Mouse (Mus musculus) ES-E14 (cell line): ENCODE results near the gene Ptprt. TPM values are rescaled to one million over a fixed set of nuclear protein-coding genes. Genes with fewer than 3 reads are reported as not detected.

Source experiments
- DNase-seq: peaks from one replicate; pipeline ENCODE4 v3.0.0-alpha.2; 2013; ENCODE audit warnings: low read depth, low spot score
- H3K27ac ChIP-seq: 2 replicates; pipeline ENCODE4 v1.5.1; 2012; ENCODE audit warnings: low read depth, mild to moderate bottlenecking, low read length, moderate library complexity, mixed read lengths; ENCODE audit not compliant: poor library complexity, insufficient read depth, severe bottlenecking
- H3K36me3 ChIP-seq: 2 replicates; pipeline ENCODE4 v1.6.1; 2012; ENCODE audit warnings: mild to moderate bottlenecking, low read length, moderate library complexity, mixed read lengths; ENCODE audit not compliant: control insufficient read depth, poor library complexity, insufficient read depth, severe bottlenecking
- H3K4me1 ChIP-seq, 2 experiments: fragments of 150-350 bp in 1 of 2; sonication (generic) in 1 of 2; 2 replicates each; pipeline ENCODE4 v1.6.1; 2012; ENCODE audit warnings: low read length in 2 of 2, mild to moderate bottlenecking in 1 of 2, mixed read lengths in 1 of 2; ENCODE audit not compliant: control insufficient read depth in 2 of 2, insufficient read depth in 2 of 2, poor library complexity in 1 of 2
- H3K4me3 ChIP-seq, 2 experiments: fragments of 150-350 bp in 1 of 2; sonication (generic) in 1 of 2; 2 replicates each; pipeline ENCODE4 v1.5.1; 2012; ENCODE audit warnings: low read length in 2 of 2, low read depth in 1 of 2, mild to moderate bottlenecking in 1 of 2, mixed read lengths in 1 of 2; ENCODE audit not compliant: insufficient read depth in 1 of 2, poor library complexity in 1 of 2, severe bottlenecking in 1 of 2
- H3K9ac ChIP-seq: 2 replicates; pipeline ENCODE4 v1.6.1; 2012; ENCODE audit warnings: low read depth, mild to moderate bottlenecking, low read length, mixed read lengths; ENCODE audit not compliant: poor library complexity, insufficient read depth, severe bottlenecking
- H3K9me3 ChIP-seq: fragments of 150-350 bp; sonication (generic); 2 replicates; pipeline ENCODE4 v1.6.1; 2012; ENCODE audit warnings: low read depth, mild to moderate bottlenecking, low read length; ENCODE audit not compliant: control insufficient read depth, insufficient read depth
- CHD2 ChIP-seq: IDR thresholded peaks from 2 replicates; pipeline ENCODE4 v1.6.1; 2014; ENCODE audit warnings: mild to moderate bottlenecking, low read depth, low read length, inconsistent platforms
- HCFC1 ChIP-seq: IDR thresholded peaks from 2 replicates; pipeline ENCODE4 v1.6.1; 2012; ENCODE audit warnings: low read length, inconsistent platforms, borderline replicate concordance; ENCODE audit not compliant: insufficient read depth
- MAFK ChIP-seq: IDR thresholded peaks from 2 replicates; pipeline ENCODE4 v1.6.1; 2014; ENCODE audit warnings: mild to moderate bottlenecking, low read depth, low read length, inconsistent platforms; ENCODE audit not compliant: insufficient read depth
- ZC3H11A ChIP-seq: IDR thresholded peaks from 2 replicates; pipeline ENCODE4 v1.6.1; 2012; ENCODE audit warnings: low read depth, mild to moderate bottlenecking, inconsistent platforms, low read length, borderline replicate concordance
- ZNF384 ChIP-seq: IDR thresholded peaks from 2 replicates; pipeline ENCODE4 v1.6.1; 2012; ENCODE audit warnings: low read depth, low read length, inconsistent platforms
- in situ Hi-C, 2 experiments: fragments of 600-800 bp; cut with MboI; formaldehyde crosslinking; loops; one replicate each; pipeline ENCODE4 v1.15.1; 2025; ENCODE audit warnings: low sequenced_read_pairs in 2 of 2, inconsistent platforms in 1 of 2; ENCODE audit not compliant: unreplicated experiment in 2 of 2
- total RNA-seq: library from RNA; depleted of rRNA; stranded (reverse); fragments of 300-350 nt; gene quantifications from 2 replicates; pipeline ENCODE4 v1.2.3, GENCODE M21; 2012

The Ptprt gene
- total RNA-seq, 1 experiment = 0.40 TPM

- Histone ChIP-seq H3K4me1 (peaks cover 0 to 2% of the 10 kb centered on the region in 2 experiments; a peak in 1 of 4 replicates), H3K9me3 (no peaks in the 10 kb centered on the region), H3K36me3 (no peaks in the 10 kb centered on the region), H3K9ac (no peak overlapping the region), H3K27ac (no peak overlapping the region), H3K4me3 (no peak overlapping the region)
- DNase-seq = no peak
- no peak for TF ChIP-seq ZC3H11A
- no peak for TF ChIP-seq ZNF384
- TF ChIP-seq HCFC1 = no peak
- TF ChIP-seq MAFK = no peak
- no peak for TF ChIP-seq CHD2
- in situ Hi-C loops = no loop called here
These were observed 23.4 kb downstream of the Ptprt start for GRCm38 (mm10) chr2:162637537-162637936.

- H3K36me3 ChIP-seq = no peaks in the 10 kb centered on the region
- no peak overlapping the region for H3K4me3 ChIP-seq
- DNase-seq = no peak
- no peak overlapping the region for H3K27ac ChIP-seq
- H3K4me1 ChIP-seq = peaks cover 0 to 2% of the 10 kb centered on the region in 2 experiments; a peak in 1 of 4 replicates
- no peak overlapping the region for H3K9ac ChIP-seq
- TF ChIP-seq HCFC1 = no peak
- no peak for TF ChIP-seq MAFK
- TF ChIP-seq ZNF384 = no peak
- TF ChIP-seq CHD2 = no peak
- no peaks in the 10 kb centered on the region for H3K9me3 ChIP-seq
- in situ Hi-C loops = no loop called here
These were observed 24.4 kb downstream of the Ptprt start for GRCm38 (mm10) chr2:162636387-162637009.

GRCm38 (mm10) chr2:162634901-162635300, 26.0 kb downstream of the Ptprt start:
- H3K4me3 ChIP-seq = no peak overlapping the region
- in situ Hi-C loops = no loop called here
- H3K36me3 ChIP-seq = no peaks in the 10 kb centered on the region
- no peaks in the 10 kb centered on the region for H3K9me3 ChIP-seq
- no peak overlapping the region for H3K27ac ChIP-seq
- no peak overlapping the region for H3K9ac ChIP-seq
- no peak for DNase-seq
- H3K4me1 ChIP-seq = no peaks in the 10 kb centered on the region
- no peak for TF ChIP-seq HCFC1
- TF ChIP-seq ZNF384 = no peak
- TF ChIP-seq CHD2 = no peak
- TF ChIP-seq MAFK = no peak
- no peak for TF ChIP-seq ZC3H11A

GRCm38 (mm10) chr2:162626076-162626475, 34.9 kb downstream of the Ptprt start:
- H3K36me3 ChIP-seq = no peaks in the 10 kb centered on the region
- TF ChIP-seq HCFC1 (no peak), ZNF384 (no peak), ZC3H11A (no peak), MAFK (no peak), CHD2 (no peak)
- H3K9me3 ChIP-seq = no peaks in the 10 kb centered on the region
- no peak overlapping the region for H3K4me3 ChIP-seq
- no peak overlapping the region for H3K27ac ChIP-seq
- no peaks in the 10 kb centered on the region for H3K4me1 ChIP-seq
- DNase-seq = no peak
- in situ Hi-C loops = no loop called here
- no peak overlapping the region for H3K9ac ChIP-seq

GRCm38 (mm10) chr2:162624707-162625106, 36.2 kb downstream of the Ptprt start:
- no peaks in the 10 kb centered on the region for H3K9me3 ChIP-seq
- in situ Hi-C loops = no loop called here

More at GRCm38 (mm10) chr2:162624707-162625106, 36.2 kb downstream of the Ptprt start:
- TF ChIP-seq CHD2 (no peak), MAFK (no peak), ZNF384 (no peak), HCFC1 (no peak), ZC3H11A (no peak)
- Histone ChIP-seq H3K9ac (no peak overlapping the region), H3K36me3 (no peaks in the 10 kb centered on the region), H3K4me3 (no peak overlapping the region), H3K4me1 (no peaks in the 10 kb centered on the region), H3K27ac (no peak overlapping the region)
- DNase-seq = no peak
